Mouse (Mus musculus) liver, embryonic 15.5 days (tissue): Measurements from ENCODE around the gene Tmem8. TPM values are rescaled to one million over a fixed set of nuclear protein-coding genes. Genes with fewer than 3 reads are reported as not detected.

Source experiments
- ATAC-seq: fragments of 200-750 bp; cut with Nextera tagmentation; 2 replicates; pipeline ENCODE4 v1.8.0; 2017; ENCODE audit warnings: moderate number of reproducible peaks, mild to moderate bottlenecking, moderate library complexity; ENCODE audit not compliant: insufficient read depth
- H3K27ac ChIP-seq: fragments of 300-500 bp; sonication (generic); replicated peaks from 2 replicates; pipeline ENCODE4 v1.5.1; 2015; ENCODE audit warnings: mild to moderate bottlenecking, inconsistent platforms
- H3K27me3 ChIP-seq: fragments of 300-500 bp; sonication (generic); 2 replicates; pipeline ENCODE4 v1.6.1; 2015; ENCODE audit warnings: mild to moderate bottlenecking, inconsistent platforms
- H3K36me3 ChIP-seq: fragments of 300-500 bp; sonication (generic); replicated peaks from 2 replicates; pipeline ENCODE4 v1.6.1; 2015; ENCODE audit warnings: moderate library complexity, mild to moderate bottlenecking, inconsistent platforms
- H3K4me1 ChIP-seq: fragments of 300-500 bp; sonication (generic); replicated peaks from 2 replicates; pipeline ENCODE4 v1.6.1; 2015; ENCODE audit warnings: inconsistent platforms
- H3K4me2 ChIP-seq: fragments of 300-500 bp; sonication (generic); 2 replicates; pipeline ENCODE4 v1.6.1; 2015; ENCODE audit warnings: moderate library complexity, mild to moderate bottlenecking, inconsistent platforms
- H3K4me3 ChIP-seq: fragments of 300-500 bp; sonication (generic); replicated peaks from 2 replicates; pipeline ENCODE4 v1.5.1; 2015; ENCODE audit warnings: mild to moderate bottlenecking, inconsistent platforms
- H3K9ac ChIP-seq: fragments of 300-500 bp; sonication (generic); 2 replicates; pipeline ENCODE4 v1.6.1; 2015; ENCODE audit warnings: moderate library complexity, mild to moderate bottlenecking, inconsistent platforms
- H3K9me3 ChIP-seq: fragments of 300-500 bp; sonication (generic); replicated peaks from 2 replicates; pipeline ENCODE4 v1.6.1; 2016; ENCODE audit warnings: inconsistent platforms
- WGBS: fragments of 180-500 bp; shearing (Covaris S2); methylation state at CpG from one replicate; pipeline ENCODE4 v1.1.7; 2015; ENCODE audit warnings: mixed read lengths; ENCODE audit not compliant: insufficient replicate concordance; 5-methylcytosine and 5-hydroxymethylcytosine counted together
- polyA plus RNA-seq: library from polyadenylated mRNA; unstranded; fragments of >200 nt; fragmentation: Nextera tagmentation; extraction: Ambion mirVana; gene quantifications from 2 replicates; pipeline ENCODE4 v1.2.1, GENCODE M21; 2015

Tmem8 gene
- polyA plus RNA-seq, 1 experiment from 2014 or later, result 1.5 TPM

GRCm38 (mm10) chr17:26125226-26125625 is 12.1 kb downstream of the Tmem8 start:
- Histone ChIP-seq H3K4me3 (no peak overlapping the region), H3K27me3 (no peaks in the 10 kb centered on the region), H3K9me3 (no peaks in the 10 kb centered on the region), H3K4me2 (0 out of 2 replicates have a peak overlapping the region, but pooled peaks have one; percentile 82), H3K36me3 (peaks cover 50% of the 10 kb centered on the region), H3K9ac (no peak overlapping the region), H3K27ac (no peak overlapping the region), H3K4me1 (peaks cover 27% of the 10 kb centered on the region)
- WGBS, result 84% methylated on average over 10 of the region's 10 CpGs
- no peak for ATAC-seq

- ATAC-seq, result no peak
- no peak overlapping the region for H3K9ac ChIP-seq
- peaks cover 53% of the 10 kb centered on the region for H3K36me3 ChIP-seq
- no peak overlapping the region for H3K4me3 ChIP-seq
- no peaks in the 10 kb centered on the region for H3K4me1 ChIP-seq
- H3K9me3 ChIP-seq, result no peaks in the 10 kb centered on the region
- 83% methylated on average over 18 of the region's 18 CpGs for WGBS
- no peak overlapping the region for H3K4me2 ChIP-seq
- no peaks in the 10 kb centered on the region for H3K27me3 ChIP-seq
- H3K27ac ChIP-seq, result no peak overlapping the region
Measured at GRCm38 (mm10) chr17:26131062-26131732, 18.1 kb downstream of the Tmem8 start.

- Histone ChIP-seq H3K36me3 (peaks cover 44% of the 10 kb centered on the region), H3K27ac (no peak overlapping the region), H3K4me3 (no peak overlapping the region), H3K9me3 (no peaks in the 10 kb centered on the region), H3K9ac (no peak overlapping the region), H3K4me1 (peaks cover under 1% of the 10 kb centered on the region; the same call in 1 of the 2 replicates), H3K4me2 (no peak overlapping the region), H3K27me3 (no peaks in the 10 kb centered on the region)
- WGBS, result 81% methylated on average over 18 of the region's 18 CpGs
- no peak for ATAC-seq
Measured at GRCm38 (mm10) chr17:26131856-26132853, 19.1 kb downstream of the Tmem8 start.

- Histone ChIP-seq H3K9ac (0 out of 2 replicates have a peak overlapping the region, but pooled peaks have one; percentile 92), H3K4me1 (peaks cover 37% of the 10 kb centered on the region), H3K27ac (no peak overlapping the region), H3K4me3 (peak overlapping the region; percentile 97), H3K4me2 (peak overlapping the region; percentile 94), H3K36me3 (0 out of 2 replicates have a peak, but pooled peaks cover under 1% of the 10 kb centered on the region), H3K9me3 (no peaks in the 10 kb centered on the region), H3K27me3 (no peaks in the 10 kb centered on the region)
- WGBS, result 77% methylated on average over 11 of the region's 11 CpGs
- no peak for ATAC-seq
Measured at GRCm38 (mm10) chr17:26137106-26137750, 24.1 kb downstream of the Tmem8 start.

GRCm38 (mm10) chr17:26137751-26138130 is 24.6 kb downstream of the Tmem8 start:
- H3K4me2 ChIP-seq, result peak overlapping the region; percentile 94
- WGBS, result 69% methylated on average over 2 of the region's 2 CpGs
- peaks cover 6% of the 10 kb centered on the region for H3K36me3 ChIP-seq
- no peak for ATAC-seq
- no peaks in the 10 kb centered on the region for H3K27me3 ChIP-seq
- H3K27ac ChIP-seq, result peak overlapping the region; percentile 89
- peaks cover 40% of the 10 kb centered on the region for H3K4me1 ChIP-seq
- no peaks in the 10 kb centered on the region for H3K9me3 ChIP-seq
- peak overlapping the region; percentile 92 for H3K9ac ChIP-seq
- H3K4me3 ChIP-seq, result peak overlapping the region; percentile 97

GRCm38 (mm10) chr17:26138239-26138836 is 25.2 kb downstream of the Tmem8 start, which contains the start of gene Axin1:
Gene Axin1, plus strand, starts transcription at chr17:26138688.
- peaks cover 12% of the 10 kb centered on the region for H3K36me3 ChIP-seq
- H3K27me3 ChIP-seq, result no peaks in the 10 kb centered on the region
- peak within 1 kb of the TSS; percentile 92 for H3K9ac ChIP-seq
- H3K4me3 ChIP-seq, result peak within 1 kb of the TSS; percentile 97
- no peaks in the 10 kb centered on the region for H3K9me3 ChIP-seq
- WGBS, result under 1% methylated on average over 42 of the region's 42 CpGs
- H3K4me2 ChIP-seq, result peak within 1 kb of the TSS; percentile 94
- peak; percentile 92 for ATAC-seq
- H3K4me1 ChIP-seq, result peaks cover 40% of the 10 kb centered on the region
- peak within 1 kb of the TSS; percentile 89 for H3K27ac ChIP-seq

GRCm38 (mm10) chr17:26138901-26139381 is 25.8 kb downstream of the Tmem8 start:
- peaks cover 18% of the 10 kb centered on the region for H3K36me3 ChIP-seq
- H3K4me1 ChIP-seq, result peaks cover 40% of the 10 kb centered on the region
- H3K4me2 ChIP-seq, result peak overlapping the region; percentile 94
- H3K9ac ChIP-seq, result peak overlapping the region; percentile 92
- no peaks in the 10 kb centered on the region for H3K9me3 ChIP-seq
- under 1% methylated on average over 54 of the region's 58 CpGs for WGBS
- ATAC-seq, result peak; percentile 75
- peak overlapping the region; percentile 89 for H3K27ac ChIP-seq
- no peaks in the 10 kb centered on the region for H3K27me3 ChIP-seq
- H3K4me3 ChIP-seq, result peak overlapping the region; percentile 97

- 76% methylated on average over 4 of the region's 4 CpGs for WGBS
- peaks cover 45% of the 10 kb centered on the region for H3K36me3 ChIP-seq
- ATAC-seq, result no peak
Measured at GRCm38 (mm10) chr17:26142796-26143195, 29.7 kb downstream of the Tmem8 start.

GRCm38 (mm10) chr17:26143386-26143785 is 30.3 kb downstream of the Tmem8 start:
- Histone ChIP-seq H3K27ac (no peak overlapping the region), H3K36me3 (peaks cover 50% of the 10 kb centered on the region), H3K4me1 (peaks cover 29% of the 10 kb centered on the region), H3K4me3 (no peak overlapping the region), H3K9me3 (no peaks in the 10 kb centered on the region), H3K9ac (no peak overlapping the region), H3K27me3 (no peaks in the 10 kb centered on the region), H3K4me2 (no peak overlapping the region)
- WGBS, result 80% methylated on average over 5 of the region's 5 CpGs
- no peak for ATAC-seq

More at GRCm38 (mm10) chr17:26142796-26143195, 29.7 kb downstream of the Tmem8 start:
- Histone ChIP-seq H3K4me2 (no peak overlapping the region), H3K9me3 (no peaks in the 10 kb centered on the region), H3K27me3 (no peaks in the 10 kb centered on the region), H3K27ac (no peak overlapping the region), H3K9ac (no peak overlapping the region), H3K4me3 (no peak overlapping the region), H3K4me1 (peaks cover 33% of the 10 kb centered on the region)

- Histone ChIP-seq H3K27ac (no peak overlapping the region), H3K27me3 (no peaks in the 10 kb centered on the region), H3K9me3 (no peaks in the 10 kb centered on the region), H3K4me1 (no peaks in the 10 kb centered on the region; the same call in 1 of the 2 replicates), H3K36me3 (peaks cover 73% of the 10 kb centered on the region), H3K4me2 (no peak overlapping the region), H3K9ac (no peak overlapping the region), H3K4me3 (no peak overlapping the region)
- WGBS, result 66% methylated on average over 2 of the region's 2 CpGs
- no peak for ATAC-seq
Measured at GRCm38 (mm10) chr17:26149056-26149455, 36.0 kb downstream of the Tmem8 start.
